Mouse (Mus musculus) skeletal muscle tissue, postnatal 0 days (tissue): ENCODE measurements around the gene Prss30. TPM values are rescaled to one million over a fixed set of nuclear protein-coding genes. Genes with fewer than 3 reads are reported as not detected.

Experiments used
- microRNA-seq, 2 experiments: library from miRNA; unstranded; fragments of <30 nt; microRNA quantifications; one replicate each; pipeline ENCODE4; 2016
- polyA plus RNA-seq: library from polyadenylated mRNA; unstranded; fragments of >200 nt; fragmentation: Nextera tagmentation; extraction: Ambion mirVana; gene quantifications from 2 replicates; pipeline ENCODE4 v1.2.1, GENCODE M21; 2015

Gene Prss30
- polyA plus RNA-seq, result not detected in 2 replicates

DNA sequence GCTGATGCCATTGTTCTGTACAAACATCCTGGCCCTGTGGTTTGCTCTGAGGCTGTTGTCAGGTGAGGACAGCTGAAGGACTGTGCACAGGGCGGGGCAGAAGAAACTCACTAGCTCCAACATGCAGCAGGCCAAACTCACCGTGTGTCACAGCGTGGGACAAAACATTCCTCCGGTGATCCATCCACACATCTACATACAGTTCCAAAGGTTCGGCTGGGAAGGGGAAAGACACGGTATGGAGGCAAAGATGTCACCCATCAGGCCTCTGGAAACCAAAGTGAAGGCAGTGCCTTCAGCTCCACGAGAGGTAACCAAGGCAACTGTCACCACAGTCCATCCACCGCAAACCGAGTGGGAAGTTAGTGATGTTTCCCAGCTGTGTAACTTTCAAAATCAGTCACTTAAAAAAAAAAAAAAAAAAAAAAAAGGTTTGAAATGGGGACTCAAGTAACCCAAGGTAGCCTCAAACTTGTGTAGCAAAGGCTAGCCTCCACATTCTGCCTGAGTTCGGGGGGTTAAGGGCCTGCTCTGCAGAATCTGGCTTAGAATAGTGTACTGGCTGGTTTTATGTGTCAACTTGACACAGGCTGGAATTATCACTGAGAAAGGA is at the start of gene Prss30:
Gene Prss30, minus strand, starts transcription at position 270 of the 613 bp plus-strand sequence.

DNA sequence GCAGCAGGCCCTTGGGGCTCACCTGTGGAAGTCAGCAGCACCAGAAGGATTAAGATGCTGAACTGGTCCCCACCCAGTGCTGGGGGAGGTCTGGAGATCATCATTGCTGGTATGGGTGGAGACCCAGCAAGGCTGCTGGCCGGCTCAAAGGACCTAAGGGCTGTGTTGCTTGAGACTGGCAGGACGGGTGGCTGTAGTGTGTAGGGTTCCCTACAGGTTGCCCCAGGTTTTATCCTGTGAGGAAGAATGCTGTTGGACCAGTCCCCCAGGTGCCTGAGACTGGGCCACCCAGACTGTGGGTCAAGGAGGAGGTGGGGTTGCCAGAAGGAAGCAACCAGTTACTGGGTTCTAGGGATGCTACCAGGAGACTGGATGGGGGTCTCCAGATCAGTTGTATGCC is 17.5 kb upstream of the Prss30 start, which contains the start of gene Prss22:
Gene Prss22, minus strand, starts transcription at position 200 of the 400 bp plus-strand sequence.

GRCm38 (mm10) chr17:23955174-23955573 is 25.2 kb downstream of the Prss30 start, which contains the start of gene Sbpl:
Gene Sbpl (minus strand): TSS chr17:23955274.

GRCm38 (mm10) chr17:23941372-23941771 is 39.0 kb downstream of the Prss30 start, which contains the start of gene Sbp:
Gene Sbp (plus strand): TSS chr17:23941672.

Small RNA genes lying within 50 kb of the gene (microRNA-seq; reads per million reads assigned to microRNA genes)
- 0 reads per million in 2 experiments for gene Gm27700

Other genes starting within 250 kb of the Prss30 start
- gene Paqr4, start 239.7 kb downstream of the Prss30 start, polyA plus RNA-seq, result 9.9 and 15.9 TPM in 2 replicates
- gene Kremen2, start 234.7 kb downstream of the Prss30 start, polyA plus RNA-seq, result 0.35 and 1.5 TPM in 2 replicates
- gene Flywch1, start 209.0 kb downstream of the Prss30 start, polyA plus RNA-seq, result 33.8 and 34.1 TPM in 2 replicates
- 11.9 and 13.5 TPM in 2 replicates for gene Flywch2, start 194.5 kb downstream of the Prss30 start, polyA plus RNA-seq
- 234 and 263 TPM in 2 replicates for gene Srrm2, start 190.0 kb downstream of the Prss30 start, polyA plus RNA-seq
- gene Elob, start 151.4 kb downstream of the Prss30 start, polyA plus RNA-seq, result 1,095 and 1,181 TPM in 2 replicates
- gene Prss33, start 144.5 kb downstream of the Prss30 start, polyA plus RNA-seq, result not detected in 2 replicates
- gene Prss32, start 136.7 kb downstream of the Prss30 start, polyA plus RNA-seq, result not detected in 2 replicates
- gene Prss41, start 136.4 kb downstream of the Prss30 start, polyA plus RNA-seq, result not detected in 2 replicates
- gene Prss21, start 112.5 kb downstream of the Prss30 start, polyA plus RNA-seq, result not detected in 2 replicates
- not detected in 2 replicates for gene Dcpp1, start 99.7 kb downstream of the Prss30 start, polyA plus RNA-seq
- not detected in 2 replicates for gene Dcpp2, start 99.7 kb downstream of the Prss30 start, polyA plus RNA-seq
- gene Dcpp3, start 63.1 kb downstream of the Prss30 start, polyA plus RNA-seq, result not detected in 2 replicates
- gene Sbp, start 38.9 kb downstream of the Prss30 start, polyA plus RNA-seq, result not detected in 2 replicates
- gene Sbpl, start 25.3 kb downstream of the Prss30 start, polyA plus RNA-seq, result not detected in 2 replicates
- gene Prss22, start 17.5 kb upstream of the Prss30 start, polyA plus RNA-seq, result not detected in 2 replicates
- gene Prss27, start 57.6 kb upstream of the Prss30 start, polyA plus RNA-seq, result 0.13 TPM in 1 of 2 replicates, not detected in the other
- 26.5 and 30.3 TPM in 2 replicates for gene Kctd5, start 92.9 kb upstream of the Prss30 start, polyA plus RNA-seq
- gene Pdpk1, start 170.4 kb upstream of the Prss30 start, polyA plus RNA-seq, result 46.0 and 57.2 TPM in 2 replicates
- 20.6 and 22.1 TPM in 2 replicates for gene Amdhd2, start 183.2 kb upstream of the Prss30 start, polyA plus RNA-seq
- 366 and 377 TPM in 2 replicates for gene Atp6v0c, start 189.1 kb upstream of the Prss30 start, polyA plus RNA-seq
- 2.4 and 3.2 TPM in 2 replicates for gene Tbc1d24, start 225.0 kb upstream of the Prss30 start, polyA plus RNA-seq
- gene Ntn3, start 229.0 kb upstream of the Prss30 start, polyA plus RNA-seq, result 1.9 and 2.1 TPM in 2 replicates
- gene Tedc2, start 240.3 kb upstream of the Prss30 start, polyA plus RNA-seq, result 3.7 and 4.5 TPM in 2 replicates